Mouse (Mus musculus) lung, embryonic 14.5 days (tissue): ENCODE data around the gene Klhdc4. TPM values are rescaled to one million over a fixed set of nuclear protein-coding genes. Genes with fewer than 3 reads are reported as not detected.

Source experiments
- ATAC-seq: fragments of 200-750 bp; cut with Nextera tagmentation; 2 replicates; pipeline ENCODE4 v1.8.0; 2017; ENCODE audit warnings: mild to moderate bottlenecking, moderate TSS enrichment, moderate library complexity; ENCODE audit not compliant: insufficient read depth
- DNase-seq: peaks from one replicate; pipeline ENCODE4 v3.0.0-alpha.2; 2015
- H3K27ac ChIP-seq: fragments of 300-500 bp; sonication (generic); 2 replicates; pipeline ENCODE4 v1.5.1; 2014; ENCODE audit warnings: low read depth, mild to moderate bottlenecking, moderate library complexity
- H3K27me3 ChIP-seq: fragments of 300-500 bp; sonication (generic); 2 replicates; pipeline ENCODE4 v1.6.1; 2014; ENCODE audit warnings: low read length, control low read depth; ENCODE audit not compliant: insufficient read depth
- H3K36me3 ChIP-seq: fragments of 300-500 bp; sonication (generic); 2 replicates; pipeline ENCODE4 v1.6.1; 2014; ENCODE audit warnings: control low read depth; ENCODE audit not compliant: insufficient read depth
- H3K4me1 ChIP-seq: fragments of 300-500 bp; sonication (generic); 2 replicates; pipeline ENCODE4 v1.6.1; 2014; ENCODE audit warnings: antibody characterized with exemption, control low read depth; ENCODE audit not compliant: insufficient read depth
- H3K4me2 ChIP-seq: fragments of 300-500 bp; sonication (generic); 2 replicates; pipeline ENCODE4 v1.6.1; 2014; ENCODE audit warnings: mild to moderate bottlenecking
- H3K4me3 ChIP-seq: fragments of 300-500 bp; sonication (generic); 2 replicates; pipeline ENCODE4 v1.5.1; 2014; ENCODE audit warnings: low read depth, low read length
- H3K9ac ChIP-seq: fragments of 300-500 bp; sonication (generic); 2 replicates; pipeline ENCODE4 v1.6.1; 2014
- H3K9me3 ChIP-seq: fragments of 300-500 bp; sonication (generic); 2 replicates; pipeline ENCODE4 v1.6.1; 2016; ENCODE audit warnings: low read depth, low read length, control low read depth
- CTCF ChIP-seq: IDR thresholded peaks from 2 replicates; pipeline ENCODE4 v1.5.1; 2016; ENCODE audit warnings: antibody characterized with exemption, low read depth
- WGBS: fragments of 180-500 bp; shearing (Covaris S2); extraction: QIAGEN DNeasy Blood & Tissue Kit; methylation state at CpG from one replicate; pipeline ENCODE4 v1.1.7; 2014; 5-methylcytosine and 5-hydroxymethylcytosine counted together
- polyA plus RNA-seq: library from polyadenylated mRNA; unstranded; fragments of >200 nt; fragmentation: Nextera tagmentation; extraction: Ambion mirVana; gene quantifications from 2 replicates; pipeline ENCODE4 v1.2.1, GENCODE M21; 2014

The Klhdc4 gene
- polyA plus RNA-seq, 1 experiment from 2014 or later, result 47.7 TPM

DNA sequence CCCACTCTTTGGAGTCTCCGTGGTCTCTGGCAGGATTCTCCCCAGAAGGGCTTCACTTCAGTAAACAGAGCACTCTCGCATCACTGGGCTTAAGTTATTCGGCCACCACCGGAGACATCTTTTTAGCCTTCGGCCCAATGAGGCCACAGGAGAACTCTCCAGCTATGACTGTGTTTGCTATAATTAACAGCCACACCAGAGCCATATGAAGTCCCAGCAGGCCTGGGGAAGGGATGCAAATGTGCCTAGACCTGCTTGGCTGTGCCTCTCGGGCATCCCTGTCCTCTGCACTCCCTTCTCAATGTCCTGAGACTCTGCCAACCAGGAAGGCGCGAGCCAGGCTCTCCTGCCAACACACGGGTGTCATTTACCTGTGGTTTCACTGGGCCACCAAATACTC, 28.0 kb upstream of the Klhdc4 start:
- H3K4me2 ChIP-seq, result no peak overlapping the region
- DNase-seq (no peak), ATAC-seq (no peak)
- no peaks in the 10 kb centered on the region for H3K4me1 ChIP-seq
- H3K27me3 ChIP-seq, result no peaks in the 10 kb centered on the region
- H3K9me3 ChIP-seq, result no peaks in the 10 kb centered on the region
- no peak for TF ChIP-seq CTCF
- WGBS, result 64% methylated on average over 9 of the region's 9 CpGs
- no peaks in the 10 kb centered on the region for H3K36me3 ChIP-seq
- no peak overlapping the region for H3K9ac ChIP-seq
- H3K4me3 ChIP-seq, result no peak overlapping the region
- H3K27ac ChIP-seq, result no peak overlapping the region

DNA sequence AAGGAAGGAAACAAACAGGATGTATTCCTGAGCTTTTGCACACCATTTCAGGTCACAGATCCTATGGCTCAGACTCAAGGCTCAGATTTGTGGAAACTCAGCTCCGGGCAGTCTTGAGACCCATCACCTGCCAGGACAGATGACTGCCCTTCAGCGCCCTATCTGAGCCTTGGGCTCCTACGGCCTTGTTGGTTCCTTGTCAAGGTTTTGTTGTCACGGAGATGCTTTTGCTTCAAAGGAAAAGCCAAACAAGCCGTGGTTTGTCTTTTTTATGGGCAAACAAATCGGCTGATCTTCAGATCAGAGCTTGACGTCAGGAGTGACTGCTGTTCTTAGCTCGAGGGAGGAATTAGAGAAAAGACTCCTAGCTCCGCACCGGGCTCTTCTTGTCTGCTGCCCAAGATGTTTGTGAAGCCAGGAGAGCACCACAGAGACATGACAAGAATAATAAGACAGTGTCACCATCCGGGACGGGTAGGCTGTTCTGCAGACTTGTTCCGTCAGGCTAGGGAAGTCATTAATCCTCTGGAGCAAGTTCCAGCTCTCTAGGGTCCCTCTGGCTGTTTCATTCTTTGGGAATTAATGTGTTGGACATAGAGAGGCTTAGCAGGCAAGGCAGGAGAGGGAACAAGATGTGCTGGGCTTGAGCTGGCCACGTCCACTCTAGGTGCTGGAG, 26.8 kb upstream of the Klhdc4 start:
- Histone ChIP-seq H3K9ac (no peak overlapping the region), H3K36me3 (no peaks in the 10 kb centered on the region), H3K4me3 (no peak overlapping the region), H3K4me1 (no peaks in the 10 kb centered on the region), H3K4me2 (no peak overlapping the region), H3K27me3 (no peaks in the 10 kb centered on the region), H3K27ac (no peak overlapping the region), H3K9me3 (no peaks in the 10 kb centered on the region)
- 71% methylated on average over 14 of the region's 14 CpGs for WGBS
- ATAC-seq (no peak), DNase-seq (no peak)
- no peak for TF ChIP-seq CTCF

DNA sequence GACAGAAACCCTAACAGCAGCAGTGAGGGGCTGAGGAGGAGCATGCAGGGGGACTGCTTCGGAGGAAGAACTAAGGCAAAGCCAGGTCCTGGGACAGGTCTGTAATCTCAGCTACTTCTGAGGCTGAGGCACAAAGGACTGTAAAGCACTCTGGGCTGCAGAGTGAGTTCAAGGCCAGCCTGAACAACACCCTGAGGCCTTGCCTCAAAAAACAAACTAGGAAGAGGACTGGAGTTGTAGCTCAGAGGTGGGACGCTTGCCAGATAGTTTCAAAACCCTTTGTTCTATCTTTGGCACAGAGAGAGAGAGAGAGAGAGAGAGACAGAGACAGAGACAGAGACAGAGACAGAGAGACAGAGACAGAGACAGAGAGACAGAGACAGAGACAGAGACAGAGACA, 24.2 kb upstream of the Klhdc4 start:
- no peak for TF ChIP-seq CTCF
- H3K36me3 ChIP-seq, result no peaks in the 10 kb centered on the region
- 75% methylated on average over 2 of the region's 2 CpGs for WGBS
- H3K4me2 ChIP-seq, result no peak overlapping the region
- no peak overlapping the region for H3K9ac ChIP-seq
- H3K27me3 ChIP-seq, result no peaks in the 10 kb centered on the region
- H3K4me3 ChIP-seq, result no peak overlapping the region
- H3K4me1 ChIP-seq, result no peaks in the 10 kb centered on the region
- no peak overlapping the region for H3K27ac ChIP-seq
- DNase-seq (peak; percentile 38), ATAC-seq (no peak)
- H3K9me3 ChIP-seq, result no peaks in the 10 kb centered on the region

DNA sequence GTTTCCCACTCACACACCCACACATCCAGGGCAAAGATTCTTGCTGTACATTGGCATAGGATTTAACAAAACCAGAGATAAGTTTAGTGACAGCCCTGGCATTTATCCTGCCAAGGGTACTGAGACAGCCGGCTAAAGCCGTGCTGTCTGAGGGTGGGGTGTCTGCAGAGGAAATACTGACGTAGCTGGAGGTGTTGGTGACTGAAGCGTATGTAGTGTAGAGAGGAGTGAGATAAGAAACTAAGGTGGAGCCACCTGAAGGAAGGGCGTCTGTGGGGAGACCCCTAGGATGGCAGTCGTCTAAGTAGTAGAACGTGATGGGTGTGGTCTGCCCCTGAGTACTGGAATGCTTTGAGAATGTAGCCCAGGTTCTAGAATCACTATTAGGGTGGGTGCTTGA, 23.1 kb upstream of the Klhdc4 start:
- no peak for ATAC-seq
- H3K9ac ChIP-seq, result no peak overlapping the region
- H3K9me3 ChIP-seq, result no peaks in the 10 kb centered on the region
- 15% methylated on average over 7 of the region's 7 CpGs for WGBS
- H3K27ac ChIP-seq, result no peak overlapping the region
- H3K4me1 ChIP-seq, result no peaks in the 10 kb centered on the region
- H3K4me2 ChIP-seq, result no peak overlapping the region
- no peak for TF ChIP-seq CTCF
- H3K27me3 ChIP-seq, result no peaks in the 10 kb centered on the region
- no peak for DNase-seq
- H3K36me3 ChIP-seq, result no peaks in the 10 kb centered on the region
- H3K4me3 ChIP-seq, result no peak overlapping the region

DNA sequence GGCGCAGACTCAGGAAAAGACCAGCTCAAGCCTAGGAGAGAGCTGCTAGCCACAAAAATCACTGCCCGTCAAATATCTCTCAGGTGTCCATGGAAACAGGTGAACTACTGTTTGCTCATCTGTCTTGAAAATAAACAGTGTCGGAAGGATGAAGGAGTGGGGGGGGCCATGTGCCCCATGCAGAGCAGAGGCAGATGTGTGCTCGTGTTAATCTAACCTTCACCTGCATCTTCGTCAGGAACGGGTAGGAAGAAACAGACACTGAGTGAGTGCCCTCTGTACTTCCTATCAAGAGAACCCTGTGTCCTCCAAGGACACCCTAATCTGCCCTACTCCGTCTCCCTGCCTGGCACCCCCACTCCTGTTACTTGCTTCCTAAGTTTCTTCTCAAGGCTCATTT, 22.3 kb upstream of the Klhdc4 start:
- WGBS, result 29% methylated on average over 7 of the region's 7 CpGs
- no peak for TF ChIP-seq CTCF
- H3K27me3 ChIP-seq, result no peaks in the 10 kb centered on the region

DNA sequence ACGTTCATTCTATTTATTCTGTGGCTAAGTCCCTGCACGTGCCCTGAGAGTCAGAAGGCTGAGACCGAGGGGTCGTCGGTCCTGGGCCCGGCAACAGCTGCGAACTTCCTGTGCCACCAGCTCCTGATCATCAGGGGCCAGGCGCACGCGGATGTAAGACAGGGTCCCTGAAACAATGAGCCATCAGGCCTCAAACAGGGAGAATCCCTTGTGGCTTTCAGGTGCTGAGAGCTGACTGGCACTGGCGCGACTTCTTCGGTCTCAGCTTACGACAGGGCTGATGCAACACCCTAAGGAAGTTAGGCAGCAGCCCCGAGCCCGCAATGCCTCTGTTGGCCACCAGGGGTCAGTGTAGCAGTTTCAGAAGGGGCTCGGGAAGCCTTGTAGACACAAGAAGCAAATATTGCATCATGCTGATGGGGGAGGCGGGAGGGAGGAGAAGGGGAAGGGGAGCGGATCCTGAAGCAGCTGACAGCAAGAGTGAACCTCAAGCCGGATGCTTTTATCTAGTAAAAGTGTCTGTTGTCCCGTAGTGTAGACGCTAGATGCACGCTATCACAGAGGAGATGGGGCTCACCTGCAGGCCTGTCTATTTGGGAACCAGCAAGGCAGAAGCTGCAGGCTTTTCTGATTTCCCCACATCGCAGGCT, 21.6 kb upstream of the Klhdc4 start:
- H3K4me1 ChIP-seq, result no peaks in the 10 kb centered on the region
- 2% methylated on average over 24 of the region's 24 CpGs for WGBS
- peak overlapping the region; percentile 25; the same call in 1 of the 2 replicates for H3K4me3 ChIP-seq
- H3K27me3 ChIP-seq, result no peaks in the 10 kb centered on the region
- H3K27ac ChIP-seq, result no peak overlapping the region
- H3K36me3 ChIP-seq, result no peaks in the 10 kb centered on the region
- ATAC-seq (peak; percentile 91), DNase-seq (peak; percentile 100)
- no peaks in the 10 kb centered on the region for H3K9me3 ChIP-seq
- TF ChIP-seq CTCF, result peak; percentile 100
- H3K9ac ChIP-seq, result peak overlapping the region; percentile 36
- peak overlapping the region; percentile 66 for H3K4me2 ChIP-seq

More for the DNA sequence above, 22.3 kb upstream of the Klhdc4 start:
- Histone ChIP-seq H3K9me3 (no peaks in the 10 kb centered on the region), H3K4me1 (no peaks in the 10 kb centered on the region), H3K9ac (no peak overlapping the region; the same call in 1 of the 2 replicates), H3K4me2 (peak overlapping the region; percentile 66; the same call in 1 of the 2 replicates), H3K4me3 (no peak overlapping the region), H3K36me3 (no peaks in the 10 kb centered on the region), H3K27ac (no peak overlapping the region)
- ATAC-seq, result no peak
- DNase-seq, result no peak

DNA sequence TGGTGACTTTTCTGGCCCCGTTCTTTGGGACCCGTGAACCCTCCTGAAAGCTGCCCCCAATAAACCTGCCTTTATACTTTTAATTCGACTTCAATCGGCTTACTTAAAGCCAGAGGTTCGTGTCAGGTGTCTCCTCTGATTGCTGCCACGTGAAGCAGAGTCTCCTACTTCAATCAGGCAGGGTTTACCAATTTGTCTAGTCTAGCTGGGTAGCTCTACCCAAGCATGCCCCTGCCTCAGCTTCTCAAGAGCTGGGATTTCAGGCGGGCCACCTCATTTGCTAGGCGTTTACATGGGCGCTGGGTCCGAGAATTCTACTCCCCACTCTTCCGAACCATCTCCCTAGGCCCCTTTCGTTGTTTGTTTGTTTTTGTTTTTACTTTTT, 21.1 kb upstream of the Klhdc4 start:
- no peaks in the 10 kb centered on the region for H3K4me1 ChIP-seq
- peak overlapping the region; percentile 36; the same call in 1 of the 2 replicates for H3K9ac ChIP-seq
- 38% methylated on average over 12 of the region's 12 CpGs for WGBS
- DNase-seq (no peak), ATAC-seq (no peak; the same call in 1 of the 2 replicates)
- H3K4me3 ChIP-seq, result peak overlapping the region; percentile 25; the same call in 1 of the 2 replicates
- H3K27me3 ChIP-seq, result no peaks in the 10 kb centered on the region
- no peaks in the 10 kb centered on the region for H3K36me3 ChIP-seq
- H3K27ac ChIP-seq, result no peak overlapping the region
- TF ChIP-seq CTCF, result no peak
- H3K4me2 ChIP-seq, result peak overlapping the region; percentile 66
- H3K9me3 ChIP-seq, result no peaks in the 10 kb centered on the region
